Comparison of ENCODE assay signal across 8 mouse cellular contexts in the genomic region with DNA sequence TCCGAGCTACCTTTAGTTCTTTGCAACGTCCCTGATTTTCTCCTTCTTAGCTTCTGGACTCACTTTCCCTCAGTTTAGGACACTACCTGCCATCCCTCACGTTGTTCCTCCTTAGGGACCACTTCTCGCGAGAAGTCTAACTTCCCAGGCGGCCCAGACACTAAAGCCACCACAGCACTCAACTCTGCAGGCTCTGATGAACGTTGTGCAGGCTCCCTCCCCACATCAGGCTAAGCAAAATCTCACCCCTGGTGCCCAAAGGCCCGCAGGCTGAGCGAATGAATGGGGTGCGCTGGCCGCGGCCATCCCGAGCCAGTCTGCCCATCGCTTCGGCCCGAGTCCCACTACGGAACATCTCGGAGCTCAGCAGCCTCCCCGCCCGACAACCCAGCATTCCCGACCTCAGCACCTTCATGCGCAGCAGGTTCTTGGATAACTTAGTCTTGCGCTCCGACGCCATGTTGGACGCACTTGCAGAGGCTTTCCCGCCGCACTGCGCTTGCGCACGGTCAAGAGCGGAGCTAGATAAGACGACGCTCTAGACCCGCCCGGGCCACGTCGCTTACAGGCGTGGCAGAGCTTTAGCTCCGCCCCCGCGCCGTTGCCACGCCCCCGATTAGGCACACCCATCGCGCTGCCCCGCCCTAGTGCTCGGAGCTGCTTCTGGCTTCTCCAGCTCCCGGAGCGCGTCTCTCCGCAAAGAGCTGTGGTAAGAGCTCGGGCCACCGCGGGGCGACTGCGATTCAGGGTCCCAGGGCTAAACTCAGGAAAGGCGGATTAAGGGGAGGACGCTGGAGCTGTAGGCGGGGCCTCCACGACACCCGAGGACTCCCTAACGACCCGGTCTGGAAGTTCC. TPM values are rescaled to one million over a fixed set of nuclear protein-coding genes. Genes with fewer than 3 reads are reported as not detected.
DNase-seq lines count a peak whose midpoint lies in the region; ATAC-seq lines count a peak whose summit lies in the region.

TSS of gene Mphosph6 (minus strand) at position 501 of the 856 bp plus-strand sequence.

- 0 out of 2 replicates have a peak, but pooled peaks cover 2% of the 10 kb centered on the region for H3K36me3 ChIP-seq in hindbrain, embryonic 16.5 days (ENCODE audit: control insufficient read depth, insufficient read depth, low read length)
- H3K36me3 ChIP-seq in macrophage (ENCODE audit: inconsistent target) = 0 out of 2 replicates have a peak, but pooled peaks cover 17% of the 10 kb centered on the region

- ATAC-seq in hindbrain, embryonic 16.5 days = peak; percentile 99

- H3K4me3 ChIP-seq in hindbrain, embryonic 16.5 days (ENCODE audit: low read length) = peak within 1 kb of the TSS; percentile 87
- H3K4me3 ChIP-seq in macrophage (ENCODE audit: inconsistent target) = peak within 1 kb of the TSS; percentile 84

- H3K27me3 ChIP-seq in hindbrain, embryonic 16.5 days (replicated peaks; ENCODE audit: control insufficient read depth, insufficient read depth, low read length) = no peaks in the 10 kb centered on the region

- peak within 1 kb of the TSS; percentile 89 for H3K27ac ChIP-seq in hindbrain, embryonic 16.5 days (ENCODE audit: low read depth, low read length)
- peak within 1 kb of the TSS; percentile 59 for H3K27ac ChIP-seq in macrophage

- peaks cover 18% of the 10 kb centered on the region for H3K4me1 ChIP-seq in hindbrain, embryonic 16.5 days (ENCODE audit: control insufficient read depth, insufficient read depth, low read depth, low read length)

- peaks cover 30% of the 10 kb centered on the region for H3K79me2 ChIP-seq in macrophage (ENCODE audit: inconsistent target)

- H3K4me2 ChIP-seq in hindbrain, embryonic 16.5 days (ENCODE audit: low read length) = peak within 1 kb of the TSS; percentile 85

- peak; percentile 97 for DNase-seq in WW6 (ENCODE audit: low read depth, low spot score)
- DNase-seq in cerebellum, postnatal 4 days (ENCODE audit: low spot score in 2 of 2) = peak; percentile 84 to 93
- DNase-seq in gastrocnemius, adult 18-20 months (ENCODE audit: low spot score) = peak; percentile 95
- peak; percentile 94 to 96 for DNase-seq in left cerebral cortex, adult 18-20 months (ENCODE audit: low spot score in 2 of 2)
- peak; percentile 97 for DNase-seq in right cerebral cortex, adult 18-20 months
- DNase-seq in urinary bladder, postnatal 10 days (ENCODE audit: low spot score) = peak; percentile 87

- H3K9ac ChIP-seq in hindbrain, embryonic 16.5 days (ENCODE audit: low read depth, low read length) = peak within 1 kb of the TSS; percentile 86

- under 1% methylated on average over 65 of the region's 65 CpGs for WGBS in hindbrain, embryonic 16.5 days
- under 1% methylated on average over 65 of the region's 65 CpGs for WGBS in macrophage (ENCODE audit: missing documents)

- no peaks in the 10 kb centered on the region for H3K9me3 ChIP-seq in hindbrain, embryonic 16.5 days (ENCODE audit: control insufficient read depth, low read length)

RNA-seq across cellular contexts. Expression of gene Mphosph6, which starts in this region (rescaled TPM):
- 1 to 10 TPM; 4.2 to 5.4 TPM for total RNA-seq in gastrocnemius, adult 18-20 months (2021)
- polyA plus RNA-seq in hindbrain, embryonic 16.5 days (2015; fragmentation: Nextera tagmentation; extraction: Ambion mirVana) = 31.4 and 31.5 TPM in 2 replicates
- total RNA-seq in left cerebral cortex, adult 18-20 months (2021) = 10 to 100 TPM; 18.3 to 20.1 TPM
- total RNA-seq in macrophage (2018; cell fraction: chromatin; rRNA removed) = 10 to 100 TPM in 23 of 26 experiments, 1 to 10 TPM in 3; 4.1 to 53.0 (median 24.0) TPM
- total RNA-seq in macrophage (2018; cell fraction: cytosol; rRNA removed) = 10 to 100 TPM; 14.4 to 26.0 (median 18.0) TPM
- total RNA-seq in macrophage (2018; cell fraction: nucleus; rRNA removed) = 10 to 100 TPM in 21 of 26 experiments, 1 to 10 TPM in 5; 5.1 to 41.0 (median 21.9) TPM
- 19.0 to 42.3 TPM (median 35.0 TPM) in 3 replicates for polyA plus RNA-seq in macrophage (2018)

Comparison
In these comparisons a context has a peak if more than half of its experiments do, and no peak if none do; other contexts are left out.
1. Peak in every context shown above with its lines: DNase-seq, ATAC-seq, H3K4me3 ChIP-seq and H3K27ac ChIP-seq.